20 mouse cellular contexts compared by ENCODE assay signal in the genomic region with DNA sequence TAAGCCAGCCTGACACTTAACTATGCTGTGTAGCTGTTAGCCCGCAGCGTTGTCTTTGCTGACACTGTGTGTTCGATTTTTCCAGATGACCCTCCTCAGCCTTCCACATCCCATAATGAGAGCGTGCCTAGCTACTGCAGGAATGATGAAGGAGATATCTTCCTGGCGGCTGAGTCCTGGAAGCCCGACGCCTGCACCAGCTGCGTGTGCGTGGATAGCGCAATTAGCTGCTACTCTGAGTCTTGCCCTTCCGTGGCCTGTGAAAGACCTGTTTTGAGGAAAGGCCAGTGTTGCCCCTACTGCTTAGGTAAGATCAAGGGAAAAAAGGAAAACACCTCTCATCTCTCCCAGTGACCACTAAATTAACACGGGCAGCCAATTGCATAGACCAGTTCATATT.
A peak's percentile ranks its signal among the peaks of the same experiment; 100 is the strongest.
DNase-seq lines count a peak whose midpoint lies in the region; ATAC-seq and TF ChIP-seq lines count a peak whose summit lies in the region.
"Had no signal": no experiment of that assay in that cellular context is flagged by ENCODE, and none has a peak within 500 bp of the region (broad histone marks: within the 10 kb centered on the region; RNA-seq: fewer than 3 reads in every experiment).

No protein-coding gene starts in this region.

- ATAC-seq in hindbrain, embryonic 12.5 days (ENCODE audit: low FRiP score): peak; percentile 55
- no peak for ATAC-seq in hindbrain, embryonic 16.5 days
- ATAC-seq in midbrain, embryonic 15.5 days (replicated peaks): 0 out of 2 replicates have a peak, but pooled peaks have one; percentile 18
- no peak for ATAC-seq in granulocyte monocyte progenitor cell, adult 5-6 weeks (replicated peaks; ENCODE audit: poor library complexity, severe bottlenecking)
- ATAC-seq: intestine, embryonic 16.5 days had no signal

- no peaks in the 10 kb centered on the region for H3K27me3 ChIP-seq in heart, adult 2 months (ENCODE audit: control insufficient read depth, insufficient read depth, low read length)
- no peaks in the 10 kb centered on the region for H3K27me3 ChIP-seq in hindbrain, embryonic 12.5 days
- H3K27me3 ChIP-seq in hindbrain, embryonic 16.5 days (replicated peaks; ENCODE audit: control insufficient read depth, insufficient read depth, low read length): no peaks in the 10 kb centered on the region
- no peaks in the 10 kb centered on the region for H3K27me3 ChIP-seq in midbrain, embryonic 15.5 days (replicated peaks)
- H3K27me3 ChIP-seq: CH12.LX; limb, embryonic 15.5 days; liver, embryonic 15.5 days; neural tube, embryonic 12.5 days had no signal

- intact Hi-C loops in heart, adult 2 months (cut with DNase I): no loop called here
- intact Hi-C loops in heart, postnatal 25 days (cut with DNase I): no loop called here

- DNase-seq in heart, adult 2 months: peak in 1 of 2 experiments; percentile 15
- no peak for DNase-seq in heart, postnatal 25 days (ENCODE audit: low spot score)
- DNase-seq: cerebellum, adult 11-12 months; gastrocnemius, postnatal 10 days; heart, postnatal 14 days; kidney, postnatal 36 days; right cerebral cortex, postnatal 14 days; spleen, adult 18-20 months; thymus, postnatal 4 days had no signal

- H3K79me2 ChIP-seq in heart, adult 2 months (replicated peaks; ENCODE audit: control insufficient read depth, insufficient read depth, low read length): no peaks in the 10 kb centered on the region

- H3K4me3 ChIP-seq in heart, adult 2 months: peak overlapping the region; percentile 9; the same call in 1 of the 2 replicates
- no peak overlapping the region for H3K4me3 ChIP-seq in hindbrain, embryonic 12.5 days
- no peak overlapping the region for H3K4me3 ChIP-seq in hindbrain, embryonic 16.5 days (ENCODE audit: low read length)
- no peak overlapping the region for H3K4me3 ChIP-seq in brown adipose tissue, adult 24 weeks (ENCODE audit: insufficient read depth, low read depth, low read length)
- no peak overlapping the region for H3K4me3 ChIP-seq in midbrain, embryonic 15.5 days
- H3K4me3 ChIP-seq: forebrain, embryonic 10.5 days; limb, embryonic 15.5 days; liver, embryonic 15.5 days; neural tube, embryonic 12.5 days had no signal

- H3K4me1 ChIP-seq in heart, adult 2 months (ENCODE audit: control insufficient read depth, insufficient read depth, low read length): peaks cover 9% of the 10 kb centered on the region
- H3K4me1 ChIP-seq in hindbrain, embryonic 12.5 days: peaks cover 12% of the 10 kb centered on the region
- peaks cover 3% of the 10 kb centered on the region; the same call in 1 of the 2 replicates for H3K4me1 ChIP-seq in hindbrain, embryonic 16.5 days (ENCODE audit: control insufficient read depth, insufficient read depth, low read depth, low read length)
- H3K4me1 ChIP-seq in brown adipose tissue, adult 24 weeks (ENCODE audit: control insufficient read depth, insufficient read depth, insufficient read length, low read length): peaks cover 9% of the 10 kb centered on the region; the same call in 1 of the 2 replicates
- H3K4me1 ChIP-seq in midbrain, embryonic 15.5 days: peaks cover 10% of the 10 kb centered on the region; the same call in 1 of the 2 replicates
- H3K4me1 ChIP-seq: limb, embryonic 15.5 days; liver, embryonic 15.5 days; neural tube, embryonic 12.5 days had no signal

- no peak overlapping the region for H3K4me2 ChIP-seq in hindbrain, embryonic 12.5 days (replicated peaks)
- H3K4me2 ChIP-seq in hindbrain, embryonic 16.5 days (ENCODE audit: low read length): no peak overlapping the region
- no peak overlapping the region for H3K4me2 ChIP-seq in midbrain, embryonic 15.5 days
- H3K4me2 ChIP-seq: limb, embryonic 15.5 days; liver, embryonic 15.5 days; neural tube, embryonic 12.5 days had no signal

- 60% methylated on average over 12 of the region's 12 CpGs for WGBS in heart, adult 2 months
- 78% methylated on average over 12 of the region's 12 CpGs for WGBS in hindbrain, embryonic 12.5 days
- WGBS in hindbrain, embryonic 16.5 days: 58% methylated on average over 12 of the region's 12 CpGs
- WGBS in midbrain, embryonic 15.5 days: 72% methylated on average over 12 of the region's 12 CpGs

- H3K9me3 ChIP-seq in hindbrain, embryonic 12.5 days (replicated peaks): no peaks in the 10 kb centered on the region
- H3K9me3 ChIP-seq in hindbrain, embryonic 16.5 days (ENCODE audit: control insufficient read depth, low read length): no peaks in the 10 kb centered on the region
- H3K9me3 ChIP-seq in midbrain, embryonic 15.5 days: no peaks in the 10 kb centered on the region
- H3K9me3 ChIP-seq: forebrain, embryonic 10.5 days; limb, embryonic 15.5 days; liver, embryonic 15.5 days; neural tube, embryonic 12.5 days had no signal

- H3K9ac ChIP-seq in heart, adult 2 months (ENCODE audit: low read depth, low read length): no peak overlapping the region
- no peak overlapping the region for H3K9ac ChIP-seq in hindbrain, embryonic 12.5 days
- no peak overlapping the region for H3K9ac ChIP-seq in hindbrain, embryonic 16.5 days (ENCODE audit: low read depth, low read length)
- no peak overlapping the region for H3K9ac ChIP-seq in midbrain, embryonic 15.5 days
- H3K9ac ChIP-seq: limb, embryonic 15.5 days; liver, embryonic 15.5 days; neural tube, embryonic 12.5 days had no signal

- no peak for TF ChIP-seq EP300 in heart, adult 2 months (IDR thresholded peaks at IDR 0.05; ENCODE audit: insufficient read depth, low read depth, low read length)

- peaks cover 14% of the 10 kb centered on the region for H3K36me3 ChIP-seq in heart, adult 2 months (ENCODE audit: control insufficient read depth, insufficient read depth, low read length)
- H3K36me3 ChIP-seq in hindbrain, embryonic 12.5 days: peaks cover 3% of the 10 kb centered on the region; the same call in 1 of the 2 replicates
- H3K36me3 ChIP-seq in hindbrain, embryonic 16.5 days (ENCODE audit: control insufficient read depth, insufficient read depth, low read length): no peaks in the 10 kb centered on the region
- no peaks in the 10 kb centered on the region; the same call in 1 of the 2 replicates for H3K36me3 ChIP-seq in midbrain, embryonic 15.5 days (replicated peaks)
- H3K36me3 ChIP-seq: liver, embryonic 15.5 days had no signal

- H3K27ac ChIP-seq in heart, adult 2 months: peak overlapping the region; percentile 40
- H3K27ac ChIP-seq in hindbrain, embryonic 12.5 days: peak overlapping the region; percentile 24; the same call in 1 of the 2 replicates
- no peak overlapping the region for H3K27ac ChIP-seq in hindbrain, embryonic 16.5 days (ENCODE audit: low read depth, low read length)
- H3K27ac ChIP-seq in brown adipose tissue, adult 24 weeks (replicated peaks; ENCODE audit: low read depth, low read length): peak overlapping the region; percentile 55
- no peak overlapping the region for H3K27ac ChIP-seq in midbrain, embryonic 15.5 days
- H3K27ac ChIP-seq: forebrain, embryonic 10.5 days; limb, embryonic 15.5 days; liver, embryonic 15.5 days; neural tube, embryonic 12.5 days had no signal

- no peak for TF ChIP-seq POLR2A in heart, adult 2 months (IDR thresholded peaks at IDR 0.05; ENCODE audit: insufficient read depth, low read depth, low read length)

- no peak for TF ChIP-seq CTCF in heart, adult 2 months (IDR thresholded peaks at IDR 0.05)

Comparison
In these comparisons a context has a peak if more than half of its experiments do, and no peak if none do; other contexts are left out.
1. H3K27ac ChIP-seq: peak in heart, adult 2 months (single experiment), hindbrain, embryonic 12.5 days (single experiment) and brown adipose tissue, adult 24 weeks (single experiment); none in hindbrain, embryonic 16.5 days (single experiment) and midbrain, embryonic 15.5 days (single experiment).
2. ATAC-seq: peak in hindbrain, embryonic 12.5 days (single experiment) and midbrain, embryonic 15.5 days (single experiment); none in hindbrain, embryonic 16.5 days (single experiment) and granulocyte monocyte progenitor cell, adult 5-6 weeks (single experiment).